Mouse (Mus musculus) WW6 (cell line): ENCODE data around the gene Hint3.

ENCODE experiments used
- DNase-seq: peaks from one replicate; pipeline ENCODE4 v3.0.0-alpha.2; 2013; ENCODE audit warnings: low read depth, low spot score

Gene Hint3

GRCm38 (mm10) chr10:30587037-30587436, 42.4 kb downstream of the Hint3 start:
- DNase-seq = no peak

- DNase-seq = no peak
These were observed 43.7 kb downstream of the Hint3 start for GRCm38 (mm10) chr10:30585691-30586090.

- DNase-seq = no peak
These were observed 51.7 kb downstream of the Hint3 start for GRCm38 (mm10) chr10:30577670-30578280.

- no peak for DNase-seq
These were observed 63.1 kb downstream of the Hint3 start for GRCm38 (mm10) chr10:30566364-30566763.

- no peak for DNase-seq
These were observed 64.8 kb downstream of the Hint3 start for GRCm38 (mm10) chr10:30564651-30565050.
